Mouse (Mus musculus) layer of hippocampus, adult 11-12 months (tissue): ENCODE measurements at regions not wholly inside any gene's neighbourhood (a gene's known extent, or its start where the extent isn't known, plus 50 kb on each side); places are given as distances from the start of the nearest gene placed in this dataset.

Experiments
- DNase-seq: peaks from one replicate; pipeline ENCODE4 v3.0.0; 2022; ENCODE audit warnings: low spot score

DNA sequence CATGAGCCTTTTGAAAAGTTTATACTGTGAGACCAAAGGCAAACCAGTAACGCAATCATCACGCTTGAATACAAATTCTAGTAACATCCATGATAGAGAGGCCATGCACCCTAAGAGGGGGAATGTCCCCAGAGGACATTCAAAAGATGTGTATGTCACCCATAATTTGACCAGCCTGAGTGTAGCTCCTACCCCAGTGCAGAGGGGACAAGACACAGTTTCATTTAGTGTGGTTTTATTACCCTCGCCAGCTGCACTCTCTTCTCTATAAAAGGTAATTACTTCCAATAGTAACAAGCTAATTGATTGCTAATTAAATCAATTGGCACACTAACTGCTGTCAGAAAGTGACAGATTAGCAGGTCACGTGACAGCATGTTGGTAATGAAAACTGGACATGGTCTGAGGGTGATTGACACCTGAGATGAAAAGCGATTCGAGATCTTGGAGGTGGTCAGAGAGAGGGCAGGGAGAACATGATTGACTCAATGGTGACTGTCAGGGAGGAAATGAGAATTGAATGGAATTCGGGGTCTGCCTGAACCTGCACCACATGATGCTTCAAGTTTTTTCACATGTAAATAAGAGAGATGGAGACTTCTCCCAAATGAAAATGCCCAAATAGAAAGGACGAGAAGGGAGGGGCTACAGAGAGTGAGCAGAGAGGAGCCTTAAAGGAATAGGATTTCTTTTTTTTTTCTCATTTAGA is 309.9 kb downstream of the En1 start:
- no peak for DNase-seq

GRCm38 (mm10) chr1:120921540-120921939 is 319.3 kb downstream of the En1 start:
- no peak for DNase-seq

- DNase-seq, result no peak
These were observed 323.1 kb downstream of the En1 start for GRCm38 (mm10) chr1:120925271-120925670.

GRCm38 (mm10) chr1:120930141-120930540 is 327.9 kb downstream of the En1 start:
- no peak for DNase-seq

- DNase-seq, result no peak
These were observed 333.1 kb downstream of the En1 start for GRCm38 (mm10) chr1:120935321-120935720.

DNA sequence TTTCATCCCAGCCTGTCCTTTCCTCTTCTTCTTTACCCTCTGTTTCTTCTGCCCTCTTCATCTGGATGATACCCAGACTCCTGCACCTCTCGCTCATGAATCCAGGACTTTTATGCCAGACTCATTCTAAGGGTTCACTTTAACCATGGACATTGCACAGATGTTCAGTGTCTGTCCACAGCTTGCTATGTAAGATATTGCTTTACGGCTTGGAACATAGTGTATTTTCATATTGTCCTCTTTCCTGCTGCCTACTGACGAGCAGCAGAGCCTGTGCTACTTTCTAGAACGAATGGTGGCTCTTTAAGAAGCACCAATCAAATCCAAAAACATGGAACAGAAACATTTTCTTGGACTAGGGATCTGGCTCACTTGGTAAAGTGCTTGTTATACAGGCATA is 341.5 kb downstream of the En1 start:
- no peak for DNase-seq

GRCm38 (mm10) chr1:120946349-120946748 is 344.1 kb downstream of the En1 start:
- no peak for DNase-seq

DNA sequence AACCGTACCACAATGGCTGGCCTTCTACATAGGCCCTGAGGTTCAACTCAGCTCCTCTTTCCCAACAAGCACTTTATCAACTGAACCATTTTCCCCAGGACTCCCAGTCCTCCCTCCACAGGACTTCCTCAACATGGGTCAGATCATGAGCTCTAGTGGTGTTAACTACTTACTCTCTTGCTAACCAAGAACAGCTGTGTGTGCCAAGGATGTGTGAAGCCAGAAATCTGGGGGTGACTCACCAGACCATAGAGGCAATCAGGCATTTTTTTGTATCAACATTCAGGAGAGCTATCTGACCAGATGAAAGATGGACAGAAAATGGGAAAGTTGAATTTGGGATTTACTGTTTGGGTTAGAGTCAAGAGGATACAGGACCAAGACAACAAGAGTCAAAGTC is 359.0 kb downstream of the En1 start:
- no peak for DNase-seq

DNA sequence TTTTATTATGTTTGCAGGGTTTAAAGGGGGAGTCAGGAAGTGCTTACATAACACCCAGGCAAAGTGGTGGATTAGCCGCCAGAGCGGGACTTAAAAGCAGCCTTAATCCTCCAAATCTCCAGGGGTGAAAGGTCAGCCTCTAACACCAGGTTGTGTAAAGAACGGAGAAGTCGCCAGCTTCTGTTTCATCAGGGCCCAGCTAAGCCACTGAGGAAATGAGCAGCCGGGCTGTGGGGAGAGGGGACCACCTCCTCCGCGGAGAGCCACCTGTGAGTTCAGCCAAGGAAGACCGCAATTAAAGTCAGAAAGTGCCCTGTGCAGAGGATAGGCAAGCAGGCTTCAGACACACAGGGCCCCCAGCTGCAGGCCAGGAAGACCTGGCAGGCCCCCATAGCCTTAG is 359.8 kb downstream of the En1 start:
- DNase-seq, result no peak

DNA sequence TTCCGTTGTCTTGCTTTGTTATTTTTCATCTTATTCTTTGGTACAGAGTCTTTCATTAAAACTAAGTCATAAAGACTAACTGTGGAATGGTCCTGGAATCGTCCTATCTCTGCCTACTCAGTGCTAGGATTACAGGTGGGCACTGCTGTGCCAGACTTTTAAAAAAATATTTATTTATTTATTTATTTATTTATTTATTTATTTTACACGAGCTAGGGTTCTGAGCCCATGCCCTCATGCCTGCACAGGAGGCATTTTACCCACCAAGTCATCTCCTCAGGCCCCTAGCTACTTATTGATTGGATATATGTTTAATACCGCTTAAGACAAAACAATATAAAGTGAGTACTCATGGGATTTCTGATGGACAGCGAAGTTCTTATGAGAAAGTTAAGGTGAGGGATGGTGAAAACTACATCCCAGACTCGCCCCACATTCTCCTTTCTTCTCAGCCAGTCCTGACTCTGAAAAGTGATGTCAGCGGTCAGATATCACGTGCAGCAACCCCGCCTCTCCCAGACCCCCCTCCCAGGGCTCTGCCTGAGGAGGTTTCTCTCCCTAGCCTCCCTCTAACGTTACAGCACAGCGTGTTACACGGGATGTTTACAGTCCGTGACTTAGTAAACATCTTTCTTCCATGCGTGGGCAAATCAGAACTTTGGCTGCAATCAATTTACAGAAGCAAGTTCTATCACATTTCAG is 361.4 kb downstream of the En1 start:
- no peak for DNase-seq

- DNase-seq, result no peak
These were observed 361.9 kb downstream of the En1 start for GRCm38 (mm10) chr1:120964179-120964517.

DNA sequence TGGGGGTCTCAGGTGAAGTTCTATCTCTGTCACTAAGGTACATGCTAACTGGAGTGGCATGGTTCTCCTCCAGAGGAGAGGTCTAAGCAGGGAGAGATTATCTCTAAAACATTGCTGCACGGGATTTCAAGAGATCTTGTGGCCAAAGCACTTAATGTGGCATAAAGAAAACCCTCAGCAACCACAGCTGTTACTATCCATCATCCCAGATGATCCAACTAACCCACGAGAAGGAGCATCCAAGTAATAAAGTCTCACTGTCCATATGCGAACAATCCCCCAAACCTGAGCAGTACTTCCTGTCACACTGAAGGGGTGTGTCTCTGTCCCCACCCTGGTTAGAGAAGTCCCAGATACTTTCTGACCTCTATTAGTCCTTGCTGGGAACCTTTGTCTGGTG is 363.9 kb downstream of the En1 start:
- DNase-seq, result no peak

DNA sequence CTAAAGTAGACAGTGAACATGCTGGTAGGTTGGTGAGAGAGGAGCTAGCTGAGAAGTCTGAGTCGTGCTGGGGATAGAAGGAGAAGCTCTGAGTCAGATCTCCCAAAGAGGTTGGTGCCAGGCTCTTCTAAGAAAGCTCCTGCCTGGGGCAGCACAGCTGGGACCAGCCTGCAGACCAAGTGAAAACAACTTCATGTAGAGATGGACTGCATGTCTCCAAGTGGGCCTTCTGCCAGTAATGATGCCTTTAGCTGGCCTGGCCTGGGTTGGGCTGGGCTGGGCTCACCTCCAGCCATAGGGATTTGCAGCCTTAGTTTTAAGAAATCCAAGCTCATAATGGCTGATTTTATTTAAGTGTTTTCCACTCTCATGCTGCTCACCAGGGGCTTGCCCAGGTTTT is 357.7 kb downstream of the Insig2 start:
- DNase-seq, result no peak

- no peak for DNase-seq
These were observed 327.9 kb downstream of the Insig2 start for GRCm38 (mm10) chr1:121004535-121004934.

DNA sequence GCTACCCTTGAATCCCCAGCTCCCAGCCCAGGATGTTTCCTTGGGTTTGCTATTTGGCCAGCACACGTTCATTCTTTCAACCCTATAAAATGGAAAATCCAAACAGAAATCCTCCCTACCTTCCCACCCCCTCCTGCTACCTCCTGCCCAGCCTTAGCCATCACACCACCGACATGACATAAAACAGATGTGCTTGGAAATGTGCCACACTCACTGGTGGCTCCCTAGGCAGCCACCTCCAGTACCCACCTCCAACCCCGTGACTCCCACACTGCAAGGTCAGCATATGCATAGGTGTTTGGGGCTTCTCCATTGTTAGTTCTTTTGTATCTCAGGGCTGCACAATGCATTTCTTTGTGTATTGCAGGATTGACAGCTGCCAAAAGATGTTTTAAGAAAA is 327.2 kb downstream of the Insig2 start:
- DNase-seq, result no peak

- no peak for DNase-seq
These were observed 320.3 kb downstream of the Insig2 start for GRCm38 (mm10) chr1:121012126-121012525.

GRCm38 (mm10) chr1:121013839-121014503 is 318.4 kb downstream of the Insig2 start:
- DNase-seq, result no peak

DNA sequence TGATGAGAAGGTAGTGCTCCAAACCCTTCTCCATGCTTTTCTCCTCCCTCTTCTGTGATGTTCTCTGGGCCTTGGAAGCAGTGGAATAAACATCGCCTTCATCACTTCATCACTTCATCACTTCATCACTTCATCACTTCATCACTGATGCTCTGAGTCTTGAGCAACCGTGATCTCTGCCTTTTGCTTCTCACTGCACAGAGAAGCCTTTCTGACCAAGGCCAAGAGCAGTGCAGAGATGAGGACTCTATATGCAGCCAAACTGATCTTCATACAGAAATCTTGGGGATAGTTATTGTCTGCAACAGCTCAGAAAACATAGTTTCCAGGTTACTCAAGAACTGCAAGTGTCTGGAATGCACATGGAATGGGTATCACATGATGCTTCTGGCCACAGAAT is 303.0 kb downstream of the Insig2 start:
- no peak for DNase-seq

GRCm38 (mm10) chr1:121034761-121035393 is 297.5 kb downstream of the Insig2 start:
- no peak for DNase-seq

- DNase-seq, result no peak
These were observed 285.8 kb downstream of the Insig2 start for GRCm38 (mm10) chr1:121046581-121046980.

DNA sequence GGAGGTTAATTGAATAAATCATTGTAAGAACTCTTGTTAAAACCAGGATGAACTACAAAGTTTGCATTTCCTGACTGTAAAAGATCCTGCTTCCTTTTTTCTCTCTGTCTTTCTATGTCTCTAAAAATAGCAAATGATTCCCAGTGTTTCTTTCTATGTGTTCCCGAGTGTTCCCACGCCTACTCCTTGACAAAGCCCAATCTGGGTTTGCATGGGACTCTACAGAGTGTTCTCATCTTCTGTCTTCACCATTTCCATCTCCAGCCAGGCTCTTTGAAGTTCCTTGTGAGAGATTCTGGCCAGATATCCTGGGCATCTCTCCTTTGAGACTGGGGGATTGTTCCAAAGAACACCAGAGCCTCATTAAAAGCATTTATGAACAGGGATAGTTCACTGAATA is 285.0 kb downstream of the Insig2 start:
- peak; percentile 43 for DNase-seq

GRCm38 (mm10) chr1:121049684-121050083 is 282.7 kb downstream of the Insig2 start:
- no peak for DNase-seq
